Mouse (Mus musculus) liver, embryonic 11.5 days (tissue): ENCODE data around the gene Card9. TPM values are rescaled to one million over a fixed set of nuclear protein-coding genes. Genes with fewer than 3 reads are reported as not detected.

Source experiments
- ATAC-seq: fragments of 200-750 bp; cut with Nextera tagmentation; replicated peaks from 2 replicates; pipeline ENCODE4 v1.8.0; 2017; ENCODE audit warnings: moderate number of reproducible peaks, mild to moderate bottlenecking, moderate TSS enrichment, moderate library complexity; ENCODE audit not compliant: low FRiP score
- DNase-seq: peaks from one replicate; pipeline ENCODE4 v3.0.0-alpha.2; 2017; ENCODE audit warnings: low spot score
- H3K27ac ChIP-seq: fragments of 300-500 bp; sonication (generic); 2 replicates; pipeline ENCODE4 v1.5.1; 2014; ENCODE audit warnings: mild to moderate bottlenecking, low read depth, low read length, control low read depth
- H3K27me3 ChIP-seq: fragments of 300-500 bp; sonication (generic); replicated peaks from 2 replicates; pipeline ENCODE4 v1.6.1; 2014; ENCODE audit warnings: low read length, mixed read lengths; ENCODE audit not compliant: control insufficient read depth, insufficient read depth
- H3K36me3 ChIP-seq: fragments of 300-500 bp; sonication (generic); 2 replicates; pipeline ENCODE4 v1.6.1; 2014; ENCODE audit warnings: mild to moderate bottlenecking, low read length, moderate library complexity, mixed read lengths; ENCODE audit not compliant: control insufficient read depth, insufficient read depth
- H3K4me1 ChIP-seq: fragments of 300-500 bp; sonication (generic); replicated peaks from 2 replicates; pipeline ENCODE4 v1.6.1; 2014; ENCODE audit warnings: low read length, mixed read lengths; ENCODE audit not compliant: control insufficient read depth, insufficient read depth
- H3K4me2 ChIP-seq: fragments of 300-500 bp; sonication (generic); 2 replicates; pipeline ENCODE4 v1.6.1; 2014; ENCODE audit warnings: mild to moderate bottlenecking, control low read depth, moderate library complexity
- H3K4me3 ChIP-seq: fragments of 300-500 bp; sonication (generic); 2 replicates; pipeline ENCODE4 v1.5.1; 2014; ENCODE audit warnings: low read depth, low read length, control low read depth
- H3K9ac ChIP-seq: fragments of 300-500 bp; sonication (generic); 2 replicates; pipeline ENCODE4 v1.6.1; 2014; ENCODE audit warnings: low read depth, low read length, control low read depth
- H3K9me3 ChIP-seq: fragments of 300-500 bp; sonication (generic); 2 replicates; pipeline ENCODE4 v1.6.1; 2016; ENCODE audit warnings: low read length, inconsistent platforms, mixed read lengths; ENCODE audit not compliant: control insufficient read depth
- WGBS: fragments of 180-500 bp; shearing (Covaris S2); extraction: QIAGEN DNeasy Blood & Tissue Kit; methylation state at CpG from one replicate; pipeline ENCODE4 v1.1.7; 2014; 5-methylcytosine and 5-hydroxymethylcytosine counted together
- polyA plus RNA-seq: library from polyadenylated mRNA; unstranded; fragments of >200 nt; fragmentation: Nextera tagmentation; extraction: Ambion mirVana; gene quantifications from 2 replicates; pipeline ENCODE4 v1.2.1, GENCODE M21; 2014

Card9 gene
- polyA plus RNA-seq, 1 experiment from 2014 or later, result 1.7 TPM

DNA sequence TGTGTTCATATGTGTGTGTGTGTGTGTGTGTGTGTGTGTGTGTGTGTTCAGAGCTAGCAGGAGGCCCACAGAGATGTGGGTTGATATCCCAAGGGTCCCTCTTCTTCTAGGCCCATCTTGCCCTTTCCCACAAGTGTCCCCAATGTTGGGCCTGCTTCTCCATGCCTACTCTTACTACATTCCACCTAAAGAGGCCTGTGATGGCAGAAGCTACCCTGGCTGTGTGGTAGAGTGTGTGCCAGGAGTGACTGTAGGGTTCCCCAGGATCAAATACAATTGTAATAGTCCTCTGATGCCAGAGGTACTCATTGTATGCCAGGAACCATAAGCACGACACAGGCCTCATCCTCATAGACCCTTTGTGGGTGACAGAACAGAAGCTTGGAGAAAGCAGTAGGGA is 47.3 kb downstream of the Card9 start:
- no peak overlapping the region for H3K9ac ChIP-seq
- no peaks in the 10 kb centered on the region for H3K9me3 ChIP-seq
- H3K4me1 ChIP-seq, result peaks cover 26% of the 10 kb centered on the region
- H3K4me2 ChIP-seq, result no peak overlapping the region
- 75% methylated on average over 1 of the region's 1 CpGs for WGBS
- ATAC-seq (no peak), DNase-seq (no peak)
- no peak overlapping the region for H3K4me3 ChIP-seq
- H3K27me3 ChIP-seq, result 0 out of 2 replicates have a peak, but pooled peaks cover 2% of the 10 kb centered on the region
- no peaks in the 10 kb centered on the region for H3K36me3 ChIP-seq
- no peak overlapping the region for H3K27ac ChIP-seq

DNA sequence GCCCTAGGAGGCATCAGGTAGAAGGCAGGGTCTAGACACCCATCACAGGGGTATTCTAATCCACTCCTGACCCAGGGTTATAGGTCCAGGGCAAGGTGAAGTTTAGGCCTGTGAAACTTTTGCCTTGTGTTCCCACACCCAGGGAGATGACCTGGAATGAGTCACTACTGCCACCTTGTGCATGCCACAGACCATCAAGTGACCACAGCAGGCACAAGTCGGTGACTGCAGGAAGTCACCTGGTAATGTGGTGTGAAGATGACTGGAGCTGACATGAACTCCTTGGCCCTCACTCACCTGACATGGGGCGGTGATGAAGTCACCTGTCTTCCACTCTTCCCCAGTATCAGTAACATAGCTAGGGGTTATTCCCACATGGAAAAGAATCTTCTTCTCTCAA is 47.9 kb downstream of the Card9 start:
- ATAC-seq (no peak), DNase-seq (no peak)
- H3K4me3 ChIP-seq, result no peak overlapping the region
- no peaks in the 10 kb centered on the region for H3K36me3 ChIP-seq
- H3K4me2 ChIP-seq, result no peak overlapping the region
- H3K27me3 ChIP-seq, result 0 out of 2 replicates have a peak, but pooled peaks cover 2% of the 10 kb centered on the region
- no peak overlapping the region for H3K9ac ChIP-seq
- 51% methylated on average over 2 of the region's 2 CpGs for WGBS
- H3K4me1 ChIP-seq, result peaks cover 26% of the 10 kb centered on the region
- no peak overlapping the region for H3K27ac ChIP-seq
- H3K9me3 ChIP-seq, result no peaks in the 10 kb centered on the region

DNA sequence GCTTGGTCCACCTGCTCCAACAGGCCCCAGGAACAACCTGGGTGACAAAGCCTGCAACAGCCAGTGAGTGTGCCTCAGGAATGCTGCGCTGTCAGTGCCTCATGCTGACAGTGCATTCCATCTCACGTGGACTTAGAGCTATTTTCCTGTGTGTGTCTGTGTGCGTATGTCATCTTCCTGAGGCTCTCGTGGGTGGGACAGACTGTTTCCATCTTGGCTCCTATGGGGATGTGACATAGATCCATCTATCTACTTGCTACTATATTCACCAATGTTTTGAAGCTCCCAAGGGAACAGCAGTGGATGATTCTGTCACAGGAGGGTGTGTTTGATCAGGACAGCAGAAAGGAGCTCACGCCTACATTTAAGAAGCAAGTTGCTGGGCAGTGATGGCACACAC is 48.8 kb downstream of the Card9 start:
- H3K4me1 ChIP-seq, result peaks cover 21% of the 10 kb centered on the region
- WGBS, result 67% methylated on average over 5 of the region's 5 CpGs
- H3K9me3 ChIP-seq, result no peaks in the 10 kb centered on the region
- H3K9ac ChIP-seq, result no peak overlapping the region
- no peak overlapping the region for H3K4me3 ChIP-seq
- ATAC-seq (no peak), DNase-seq (no peak)
- H3K27ac ChIP-seq, result no peak overlapping the region
- H3K36me3 ChIP-seq, result no peaks in the 10 kb centered on the region
- H3K27me3 ChIP-seq, result 0 out of 2 replicates have a peak, but pooled peaks cover 2% of the 10 kb centered on the region
- H3K4me2 ChIP-seq, result no peak overlapping the region

DNA sequence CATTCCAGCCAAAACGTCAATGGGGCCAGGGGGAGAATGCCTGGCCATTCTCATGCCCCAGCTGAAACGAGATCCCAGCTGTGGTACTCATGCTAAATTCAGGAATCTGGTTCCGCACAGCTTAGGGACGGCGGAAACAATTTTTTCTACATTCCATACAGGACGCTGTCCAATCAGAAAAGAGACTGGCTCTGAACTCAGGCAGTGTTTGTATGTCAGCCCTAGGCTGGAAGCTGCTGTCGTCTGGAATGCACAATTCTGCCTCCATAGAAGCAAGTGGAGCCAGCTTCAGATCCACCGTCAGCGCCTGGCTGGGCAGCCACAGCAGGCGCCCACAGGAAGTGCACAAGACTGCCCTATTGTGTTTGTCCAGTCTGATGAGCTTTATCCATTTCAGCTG is 51.0 kb downstream of the Card9 start:
- ATAC-seq (no peak), DNase-seq (no peak)
- WGBS, result 45% methylated on average over 10 of the region's 10 CpGs
- peaks cover 6% of the 10 kb centered on the region for H3K4me1 ChIP-seq
- H3K36me3 ChIP-seq, result no peaks in the 10 kb centered on the region
- H3K4me2 ChIP-seq, result no peak overlapping the region
- no peak overlapping the region for H3K4me3 ChIP-seq
- H3K9ac ChIP-seq, result no peak overlapping the region
- peak overlapping the region; percentile 68 for H3K27ac ChIP-seq
- H3K9me3 ChIP-seq, result no peaks in the 10 kb centered on the region
- no peaks in the 10 kb centered on the region for H3K27me3 ChIP-seq

DNA sequence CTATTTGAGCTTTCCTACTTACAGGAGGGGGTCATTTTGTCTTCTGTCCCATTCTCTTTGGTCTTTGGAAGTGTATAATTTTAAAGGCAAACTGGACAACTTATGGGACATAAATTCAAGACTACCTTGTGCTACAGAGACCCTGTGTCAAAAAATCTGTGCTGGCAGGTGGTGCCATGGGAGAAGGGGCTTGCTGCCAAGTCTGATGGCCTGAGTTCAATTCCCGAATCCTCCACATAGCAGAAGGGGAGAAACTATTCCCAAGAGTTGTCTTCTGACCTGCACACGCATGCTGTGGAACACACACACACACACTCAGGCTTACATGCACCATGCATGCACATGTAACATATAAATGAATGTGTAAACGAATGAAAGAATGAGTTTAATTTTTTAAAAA is 54.0 kb downstream of the Card9 start:
- H3K36me3 ChIP-seq, result no peaks in the 10 kb centered on the region
- H3K9ac ChIP-seq, result no peak overlapping the region
- no peaks in the 10 kb centered on the region; the same call in 1 of the 2 replicates for H3K4me1 ChIP-seq
- WGBS, result 81% methylated on average over 3 of the region's 3 CpGs
- no peaks in the 10 kb centered on the region for H3K27me3 ChIP-seq
- no peak for DNase-seq
- no peak overlapping the region for H3K4me2 ChIP-seq
- H3K9me3 ChIP-seq, result no peaks in the 10 kb centered on the region
- no peak overlapping the region for H3K4me3 ChIP-seq
- ATAC-seq, result no peak
- H3K27ac ChIP-seq, result no peak overlapping the region

DNA sequence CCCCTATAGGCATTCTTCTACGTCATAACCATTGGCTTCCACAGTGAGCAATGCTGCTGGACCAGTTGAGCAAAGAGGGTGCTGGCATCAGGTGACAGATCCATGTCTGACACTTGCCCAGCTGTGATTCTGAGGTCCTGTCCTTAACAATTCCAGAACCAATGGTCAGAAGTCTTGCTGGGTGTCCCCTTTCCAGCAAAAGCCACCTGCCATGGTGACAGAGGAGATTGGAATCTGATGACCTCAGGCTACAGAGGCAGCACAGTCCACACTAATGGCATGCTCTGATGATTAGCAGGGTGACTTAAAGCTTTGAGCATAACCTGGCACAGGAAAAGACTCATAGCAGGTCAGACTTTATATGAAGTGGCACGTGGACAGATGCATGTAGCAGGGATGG is 55.2 kb downstream of the Card9 start:
- H3K4me3 ChIP-seq, result no peak overlapping the region
- 71% methylated on average over 2 of the region's 2 CpGs for WGBS
- H3K9ac ChIP-seq, result no peak overlapping the region
- no peaks in the 10 kb centered on the region for H3K27me3 ChIP-seq
- H3K4me1 ChIP-seq, result no peaks in the 10 kb centered on the region; the same call in 1 of the 2 replicates
- no peak for DNase-seq
- no peak overlapping the region for H3K27ac ChIP-seq
- H3K4me2 ChIP-seq, result no peak overlapping the region
- no peaks in the 10 kb centered on the region for H3K9me3 ChIP-seq
- ATAC-seq, result no peak
- no peaks in the 10 kb centered on the region for H3K36me3 ChIP-seq

DNA sequence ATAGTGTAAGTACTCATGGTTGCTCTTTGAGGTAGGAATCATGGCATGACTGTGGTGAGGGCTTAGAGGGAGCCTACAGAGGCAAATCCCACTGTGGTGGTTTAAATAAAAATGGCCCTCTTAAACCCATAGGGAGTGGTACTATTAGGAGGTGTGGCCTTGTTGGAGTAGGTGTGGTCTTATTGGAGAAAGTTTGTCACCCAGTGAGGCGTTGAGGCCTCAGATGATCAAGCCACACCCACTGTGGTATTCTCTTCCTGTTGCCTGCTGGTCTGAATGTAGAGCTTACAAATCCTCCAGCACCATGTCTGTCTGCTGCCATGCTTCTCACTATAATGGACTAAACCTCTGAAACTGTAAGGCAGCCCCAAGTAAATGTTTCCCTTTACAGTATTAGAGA is 56.0 kb downstream of the Card9 start:
- DNase-seq, result no peak
- no peaks in the 10 kb centered on the region; the same call in 1 of the 2 replicates for H3K4me1 ChIP-seq
- no peak overlapping the region for H3K4me3 ChIP-seq
- H3K27me3 ChIP-seq, result peaks cover 3% of the 10 kb centered on the region; the same call in 1 of the 2 replicates
- no peak for ATAC-seq
- WGBS, result 34% methylated on average over 1 of the region's 1 CpGs
- no peak overlapping the region for H3K9ac ChIP-seq
- no peak overlapping the region for H3K27ac ChIP-seq
- H3K9me3 ChIP-seq, result no peaks in the 10 kb centered on the region
- H3K4me2 ChIP-seq, result no peak overlapping the region
- no peaks in the 10 kb centered on the region for H3K36me3 ChIP-seq

Other genes with a start within 250 kb of the Card9 start
- gene Nacc2, start 237.7 kb downstream of the Card9 start, polyA plus RNA-seq, result 4.0 TPM in 2 replicates
- 0.09 TPM in 1 of 2 replicates, not detected in the other for gene Lhx3, start 152.6 kb downstream of the Card9 start, polyA plus RNA-seq
- 13.5 and 14.7 TPM in 2 replicates for gene Qsox2, start 123.4 kb downstream of the Card9 start, polyA plus RNA-seq
- not detected in 2 replicates for gene Ccdc187, start 66.4 kb downstream of the Card9 start, polyA plus RNA-seq
- 17.0 and 18.9 TPM in 2 replicates for gene Gpsm1, start 45.4 kb downstream of the Card9 start, polyA plus RNA-seq
- gene Dnlz, start 8.8 kb downstream of the Card9 start, polyA plus RNA-seq, result 23.0 and 23.8 TPM in 2 replicates
- 36.4 and 41.6 TPM in 2 replicates for gene Snapc4, start 19.7 kb upstream of the Card9 start, polyA plus RNA-seq
- 94.4 and 95.7 TPM in 2 replicates for gene Entr1, start 28.4 kb upstream of the Card9 start, polyA plus RNA-seq
- 147 and 150 TPM in 2 replicates for gene Pmpca, start 28.4 kb upstream of the Card9 start, polyA plus RNA-seq
- gene Inpp5e, start 48.3 kb upstream of the Card9 start, polyA plus RNA-seq, result 17.7 and 19.2 TPM in 2 replicates
- 33.7 TPM in 2 replicates for gene Sec16a, start 84.3 kb upstream of the Card9 start, polyA plus RNA-seq
- 7.1 and 10.5 TPM in 2 replicates for gene Notch1, start 155.7 kb upstream of the Card9 start, polyA plus RNA-seq
- 161 and 181 TPM in 2 replicates for gene Egfl7, start 219.1 kb upstream of the Card9 start, polyA plus RNA-seq
- not detected in 2 replicates for gene Gm20532, start 225.7 kb upstream of the Card9 start, polyA plus RNA-seq
- 36.1 and 40.1 TPM in 2 replicates for gene Agpat2, start 243.5 kb upstream of the Card9 start, polyA plus RNA-seq